Mouse (Mus musculus) stomach, postnatal 0 days (tissue): Measurements from ENCODE around the gene Bach2. TPM values are rescaled to one million over a fixed set of nuclear protein-coding genes. Genes with fewer than 3 reads are reported as not detected.

Source experiments
- ATAC-seq: fragments of 200-750 bp; cut with Nextera tagmentation; 2 replicates; pipeline ENCODE4 v1.8.0; 2017; ENCODE audit not compliant: low FRiP score, low TSS enrichment
- DNase-seq: peaks from one replicate; pipeline ENCODE4 v3.0.0-alpha.2; 2016; ENCODE audit warnings: low spot score
- H3K27ac ChIP-seq: fragments of 300-500 bp; sonication (generic); replicated peaks from 2 replicates; pipeline ENCODE4 v1.5.1; 2014; ENCODE audit warnings: mild to moderate bottlenecking, control low read depth
- H3K27me3 ChIP-seq: fragments of 300-500 bp; sonication (generic); 2 replicates; pipeline ENCODE4 v1.6.1; 2014; ENCODE audit warnings: low read length; ENCODE audit not compliant: control insufficient read depth, insufficient read depth
- H3K36me3 ChIP-seq: fragments of 300-500 bp; sonication (generic); 2 replicates; pipeline ENCODE4 v1.6.1; 2014; ENCODE audit warnings: low read length, mixed read lengths; ENCODE audit not compliant: control insufficient read depth, insufficient read depth
- H3K4me1 ChIP-seq: fragments of 300-500 bp; sonication (generic); replicated peaks from 2 replicates; pipeline ENCODE4 v1.6.1; 2014; ENCODE audit warnings: antibody characterized with exemption; ENCODE audit not compliant: control insufficient read depth, insufficient read depth
- H3K4me2 ChIP-seq: fragments of 300-500 bp; sonication (generic); replicated peaks from 2 replicates; pipeline ENCODE4 v1.6.1; 2014; ENCODE audit warnings: low read depth, mild to moderate bottlenecking, control low read depth, moderate library complexity
- H3K4me3 ChIP-seq: fragments of 300-500 bp; sonication (generic); 2 replicates; pipeline ENCODE4 v1.5.1; 2014; ENCODE audit warnings: low read depth, low read length, control low read depth
- H3K9ac ChIP-seq: fragments of 300-500 bp; sonication (generic); 2 replicates; pipeline ENCODE4 v1.6.1; 2014; ENCODE audit warnings: mild to moderate bottlenecking, low read length, control low read depth, mixed read lengths
- H3K9me3 ChIP-seq: fragments of 300-500 bp; sonication (generic); 2 replicates; pipeline ENCODE4 v1.6.1; 2016; ENCODE audit warnings: low read length; ENCODE audit not compliant: control insufficient read depth
- CTCF ChIP-seq: IDR thresholded peaks from 2 replicates; pipeline ENCODE4 v1.5.1; 2016; ENCODE audit warnings: antibody characterized with exemption, low read depth, mild to moderate bottlenecking, moderate library complexity
- EP300 ChIP-seq: optimal IDR thresholded peaks from 2 replicates; pipeline ENCODE3; 2016; ENCODE audit warnings: antibody characterized with exemption
- WGBS: fragments of 180-500 bp; shearing (Covaris S2); extraction: QIAGEN DNeasy Blood & Tissue Kit; methylation state at CpG from one replicate; pipeline ENCODE4 v1.1.7; 2014; 5-methylcytosine and 5-hydroxymethylcytosine counted together
- polyA plus RNA-seq: library from polyadenylated mRNA; unstranded; fragments of >200 nt; fragmentation: Nextera tagmentation; extraction: Ambion mirVana; gene quantifications from 2 replicates; pipeline ENCODE4 v1.2.1, GENCODE M21; 2015

Gene Bach2
- polyA plus RNA-seq, 1 experiment from 2014 or later: 1.9 TPM

GRCm38 (mm10) chr4:32366176-32366575 is 127.6 kb downstream of the Bach2 start:
- TF ChIP-seq CTCF (no peak), EP300 (no peak)
- no peak for DNase-seq
- H3K27me3 ChIP-seq: no peaks in the 10 kb centered on the region
- H3K4me1 ChIP-seq: no peaks in the 10 kb centered on the region
- no peak overlapping the region for H3K9ac ChIP-seq
- H3K9me3 ChIP-seq: no peaks in the 10 kb centered on the region
- H3K4me3 ChIP-seq: no peak overlapping the region
- H3K36me3 ChIP-seq: no peaks in the 10 kb centered on the region
- ATAC-seq: peak; percentile 29; the same call in 1 of the 2 replicates
- no peak overlapping the region for H3K4me2 ChIP-seq
- 66% methylated on average over 2 of the region's 2 CpGs for WGBS
- no peak overlapping the region for H3K27ac ChIP-seq

DNA sequence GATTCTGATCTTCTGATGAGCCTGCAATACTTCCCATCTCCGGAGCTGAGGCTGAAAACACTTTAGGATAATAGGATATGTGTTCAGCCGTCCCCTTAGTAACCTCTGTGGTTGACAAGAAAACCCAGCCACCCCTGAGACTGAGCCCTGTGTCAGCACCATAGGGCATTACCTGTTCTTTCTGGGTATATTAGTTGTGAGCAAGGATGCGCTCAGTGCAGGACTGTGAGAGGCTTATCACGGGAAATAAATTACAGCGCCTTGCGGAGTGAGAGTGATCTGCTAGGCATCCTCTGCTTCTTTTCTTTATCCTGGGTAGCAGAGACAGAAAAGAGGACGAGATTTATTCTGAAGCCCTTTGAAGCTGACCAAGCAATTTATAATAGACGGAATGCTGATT is 129.7 kb downstream of the Bach2 start:
- 66% methylated on average over 8 of the region's 8 CpGs for WGBS
- no peak overlapping the region for H3K27ac ChIP-seq

DNA sequence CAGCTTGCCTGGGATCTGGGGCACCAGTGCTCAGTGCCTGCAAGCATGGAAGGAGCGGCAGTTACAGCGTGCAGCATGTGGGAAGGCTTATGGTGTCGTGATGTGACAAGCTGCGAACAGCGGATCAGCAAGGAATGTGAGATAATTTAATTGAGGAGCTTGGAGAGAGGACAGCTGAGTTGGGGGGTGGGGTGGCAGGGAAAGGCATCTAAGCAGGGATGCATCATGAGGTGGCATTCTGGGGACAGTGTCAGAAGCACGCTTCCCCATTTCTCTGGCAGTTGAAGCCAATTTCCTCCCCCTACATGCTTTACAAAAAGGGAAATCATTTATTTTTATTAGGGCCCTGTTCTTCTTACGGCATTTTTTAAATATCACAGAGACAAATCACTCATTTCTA is 134.5 kb downstream of the Bach2 start:
- DNase-seq (no peak), ATAC-seq (no peak)
- Histone ChIP-seq H3K4me3 (no peak overlapping the region), H3K4me2 (no peak overlapping the region), H3K27me3 (no peaks in the 10 kb centered on the region), H3K4me1 (peaks cover 2% of the 10 kb centered on the region; the same call in 1 of the 2 replicates), H3K9ac (no peak overlapping the region), H3K27ac (no peak overlapping the region), H3K36me3 (no peaks in the 10 kb centered on the region), H3K9me3 (no peaks in the 10 kb centered on the region)
- TF ChIP-seq EP300: no peak
- WGBS: 44% methylated on average over 7 of the region's 7 CpGs

More for the DNA sequence above, 129.7 kb downstream of the Bach2 start:
- no peak overlapping the region for H3K4me2 ChIP-seq
- no peak for DNase-seq
- no peak for ATAC-seq
- H3K9me3 ChIP-seq: no peaks in the 10 kb centered on the region
- H3K9ac ChIP-seq: no peak overlapping the region
- 0 out of 2 replicates have a peak, but pooled peaks cover 2% of the 10 kb centered on the region for H3K4me1 ChIP-seq
- H3K27me3 ChIP-seq: no peaks in the 10 kb centered on the region
- no peak overlapping the region for H3K4me3 ChIP-seq
- no peaks in the 10 kb centered on the region for H3K36me3 ChIP-seq
- no peak for TF ChIP-seq EP300
- no peak for TF ChIP-seq CTCF

DNA sequence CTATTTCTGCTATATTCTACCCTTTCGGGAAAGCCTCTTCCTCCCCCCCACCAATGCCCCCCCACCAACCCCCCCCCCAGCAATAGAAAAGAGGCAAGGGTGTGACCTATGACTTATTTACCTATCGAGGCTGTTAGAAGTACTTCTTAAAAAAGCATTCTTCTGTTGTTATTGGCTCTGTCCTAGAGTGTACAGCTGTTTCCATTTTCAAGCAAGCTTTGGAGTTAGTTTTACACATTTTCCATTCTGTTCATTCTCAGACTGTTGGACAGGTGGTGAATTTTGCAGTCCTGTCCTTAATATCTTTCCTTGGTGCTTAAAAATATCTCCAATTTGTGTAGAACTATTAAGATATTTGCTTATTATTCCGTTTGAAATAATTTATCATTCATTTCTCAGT is 134.9 kb downstream of the Bach2 start:
- Histone ChIP-seq H3K36me3 (no peaks in the 10 kb centered on the region), H3K4me2 (no peak overlapping the region), H3K27me3 (no peaks in the 10 kb centered on the region), H3K9me3 (no peaks in the 10 kb centered on the region), H3K4me3 (no peak overlapping the region), H3K9ac (no peak overlapping the region), H3K4me1 (peaks cover 2% of the 10 kb centered on the region; the same call in 1 of the 2 replicates), H3K27ac (no peak overlapping the region)
- DNase-seq (no peak), ATAC-seq (no peak)
- TF ChIP-seq EP300 (no peak), CTCF (no peak)
- 43% methylated on average over 3 of the region's 3 CpGs for WGBS

DNA sequence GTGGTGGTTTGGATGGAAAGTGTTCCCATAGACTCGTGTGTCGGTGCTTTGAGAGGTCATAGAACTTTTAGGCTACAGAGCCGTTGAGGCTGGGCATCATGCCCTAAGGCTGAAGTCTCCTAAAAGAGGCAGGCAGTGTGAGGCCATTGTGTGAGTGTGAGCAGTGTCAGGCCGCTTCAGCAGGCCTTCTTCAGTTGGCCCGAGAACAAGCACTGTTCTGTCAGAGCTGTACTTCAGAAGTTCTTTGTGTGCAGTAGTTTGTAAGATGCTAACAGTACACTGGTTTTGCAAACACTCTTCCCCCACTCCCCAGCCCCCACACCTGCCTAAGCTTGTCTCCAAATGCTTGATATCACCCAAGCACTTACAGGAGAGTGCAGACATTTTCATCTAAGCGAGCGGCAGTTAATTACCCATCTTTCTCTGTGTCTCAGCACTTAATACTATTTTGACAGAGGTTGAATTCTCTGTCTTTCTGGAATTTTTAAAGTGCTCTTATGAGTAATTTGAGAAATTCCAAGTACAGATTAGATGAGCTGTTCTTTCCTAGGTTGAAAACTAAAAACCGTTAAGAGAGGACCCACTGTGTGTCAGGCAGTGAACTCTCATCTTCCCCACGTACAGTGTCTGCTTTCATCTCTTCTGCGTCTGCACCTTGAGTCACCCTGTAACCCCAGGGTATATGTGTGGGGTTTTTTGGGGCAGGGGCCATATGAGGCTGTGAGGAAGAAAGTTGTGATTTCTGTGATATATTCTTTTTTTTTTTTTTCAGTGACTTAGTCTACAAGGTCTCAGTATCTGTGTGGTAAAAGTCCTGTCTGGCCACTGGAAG is 136.4 kb downstream of the Bach2 start:
- Histone ChIP-seq H3K9ac (no peak overlapping the region), H3K4me2 (no peak overlapping the region), H3K27me3 (no peaks in the 10 kb centered on the region), H3K36me3 (no peaks in the 10 kb centered on the region), H3K27ac (no peak overlapping the region), H3K4me3 (no peak overlapping the region), H3K9me3 (no peaks in the 10 kb centered on the region), H3K4me1 (peaks cover 2% of the 10 kb centered on the region; the same call in 1 of the 2 replicates)
- ATAC-seq: no peak
- 74% methylated on average over 10 of the region's 10 CpGs for WGBS
- TF ChIP-seq CTCF (no peak), EP300 (no peak)
- DNase-seq: no peak
